Mouse (Mus musculus) liver, embryonic 15.5 days (tissue): ENCODE measurements around the gene Prlh. TPM values are rescaled to one million over a fixed set of nuclear protein-coding genes. Genes with fewer than 3 reads are reported as not detected.

Experiments
- ATAC-seq: fragments of 200-750 bp; cut with Nextera tagmentation; 2 replicates; pipeline ENCODE4 v1.8.0; 2017; ENCODE audit warnings: moderate number of reproducible peaks, mild to moderate bottlenecking, moderate library complexity; ENCODE audit not compliant: insufficient read depth
- H3K27ac ChIP-seq: fragments of 300-500 bp; sonication (generic); replicated peaks from 2 replicates; pipeline ENCODE4 v1.5.1; 2015; ENCODE audit warnings: mild to moderate bottlenecking, inconsistent platforms
- H3K27me3 ChIP-seq: fragments of 300-500 bp; sonication (generic); 2 replicates; pipeline ENCODE4 v1.6.1; 2015; ENCODE audit warnings: mild to moderate bottlenecking, inconsistent platforms
- H3K36me3 ChIP-seq: fragments of 300-500 bp; sonication (generic); replicated peaks from 2 replicates; pipeline ENCODE4 v1.6.1; 2015; ENCODE audit warnings: moderate library complexity, mild to moderate bottlenecking, inconsistent platforms
- H3K4me1 ChIP-seq: fragments of 300-500 bp; sonication (generic); replicated peaks from 2 replicates; pipeline ENCODE4 v1.6.1; 2015; ENCODE audit warnings: inconsistent platforms
- H3K4me2 ChIP-seq: fragments of 300-500 bp; sonication (generic); 2 replicates; pipeline ENCODE4 v1.6.1; 2015; ENCODE audit warnings: moderate library complexity, mild to moderate bottlenecking, inconsistent platforms
- H3K4me3 ChIP-seq: fragments of 300-500 bp; sonication (generic); replicated peaks from 2 replicates; pipeline ENCODE4 v1.5.1; 2015; ENCODE audit warnings: mild to moderate bottlenecking, inconsistent platforms
- H3K9ac ChIP-seq: fragments of 300-500 bp; sonication (generic); 2 replicates; pipeline ENCODE4 v1.6.1; 2015; ENCODE audit warnings: moderate library complexity, mild to moderate bottlenecking, inconsistent platforms
- H3K9me3 ChIP-seq: fragments of 300-500 bp; sonication (generic); replicated peaks from 2 replicates; pipeline ENCODE4 v1.6.1; 2016; ENCODE audit warnings: inconsistent platforms
- WGBS: fragments of 180-500 bp; shearing (Covaris S2); methylation state at CpG from one replicate; pipeline ENCODE4 v1.1.7; 2015; ENCODE audit warnings: mixed read lengths; ENCODE audit not compliant: insufficient replicate concordance; 5-methylcytosine and 5-hydroxymethylcytosine counted together
- polyA plus RNA-seq: library from polyadenylated mRNA; unstranded; fragments of >200 nt; fragmentation: Nextera tagmentation; extraction: Ambion mirVana; gene quantifications from 2 replicates; pipeline ENCODE4 v1.2.1, GENCODE M21; 2015

The Prlh gene
- polyA plus RNA-seq, 1 experiment from 2014 or later: not detected

GRCm38 (mm10) chr1:91001871-91002539, 49.1 kb downstream of the Prlh start:
- Histone ChIP-seq H3K4me1 (peaks cover 13% of the 10 kb centered on the region), H3K4me2 (no peak overlapping the region), H3K4me3 (no peak overlapping the region), H3K9me3 (no peaks in the 10 kb centered on the region), H3K36me3 (no peaks in the 10 kb centered on the region), H3K27ac (no peak overlapping the region), H3K27me3 (peaks cover 34% of the 10 kb centered on the region), H3K9ac (no peak overlapping the region)
- no peak for ATAC-seq
- 48% methylated on average over 3 of the region's 3 CpGs for WGBS

- Histone ChIP-seq H3K36me3 (no peaks in the 10 kb centered on the region), H3K4me2 (no peak overlapping the region), H3K27ac (no peak overlapping the region), H3K4me1 (peaks cover 13% of the 10 kb centered on the region), H3K4me3 (no peak overlapping the region), H3K9ac (no peak overlapping the region), H3K27me3 (peaks cover 28% of the 10 kb centered on the region), H3K9me3 (no peaks in the 10 kb centered on the region)
- 45% methylated on average over 3 of the region's 3 CpGs for WGBS
- ATAC-seq: no peak
Measured at GRCm38 (mm10) chr1:91002641-91003040, 49.7 kb downstream of the Prlh start.

Other genes with a start within 250 kb of the Prlh start
- gene Col6a3, start 109.1 kb upstream of the Prlh start, polyA plus RNA-seq: 4.7 TPM in 2 replicates
- not detected in 2 replicates for gene Mlph, start 38.0 kb upstream of the Prlh start, polyA plus RNA-seq
- gene Rab17, start 16.6 kb downstream of the Prlh start, polyA plus RNA-seq: 5.5 and 6.6 TPM in 2 replicates
- 14.9 and 16.7 TPM in 2 replicates for gene Lrrfip1, start 45.6 kb downstream of the Prlh start, polyA plus RNA-seq
- gene Rbm44, start 192.0 kb downstream of the Prlh start, polyA plus RNA-seq: 0.90 and 1.4 TPM in 2 replicates
- 5.6 and 6.0 TPM in 2 replicates for gene Ramp1, start 226.7 kb downstream of the Prlh start, polyA plus RNA-seq